Mouse (Mus musculus): ENCODE data around the gene Olfr124. TPM values are rescaled to one million over a fixed set of nuclear protein-coding genes. Genes with fewer than 3 reads are reported as not detected.

The Olfr124 gene
- total RNA-seq (2015) (not detected in 2 replicates), total RNA-seq (2017) (not detected in 2 replicates)

DNA sequence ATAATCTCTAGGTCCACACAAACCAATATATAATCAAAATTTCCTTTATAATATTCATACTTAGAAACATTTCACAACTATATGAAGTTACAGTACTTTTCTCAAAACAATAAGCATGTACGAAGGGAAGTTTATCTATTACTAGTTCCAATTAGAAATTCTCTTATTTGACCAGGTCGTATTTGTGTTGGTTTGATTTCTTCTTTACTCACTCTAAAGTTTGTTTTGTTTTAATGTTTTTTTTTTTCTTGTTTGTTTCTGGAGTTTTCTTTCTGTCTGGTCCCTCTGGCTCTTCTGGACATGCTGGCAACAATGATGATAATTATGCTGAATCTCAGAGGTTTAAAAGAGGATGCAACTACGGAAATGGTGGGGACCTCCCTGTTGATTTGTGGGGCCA is at the start of gene Olfr124:
Gene Olfr124, plus strand, starts transcription at position 301 of the 400 bp plus-strand sequence.
- ATAC-seq (replicated peaks; ENCODE audit: poor library complexity) = no peak

DNA sequence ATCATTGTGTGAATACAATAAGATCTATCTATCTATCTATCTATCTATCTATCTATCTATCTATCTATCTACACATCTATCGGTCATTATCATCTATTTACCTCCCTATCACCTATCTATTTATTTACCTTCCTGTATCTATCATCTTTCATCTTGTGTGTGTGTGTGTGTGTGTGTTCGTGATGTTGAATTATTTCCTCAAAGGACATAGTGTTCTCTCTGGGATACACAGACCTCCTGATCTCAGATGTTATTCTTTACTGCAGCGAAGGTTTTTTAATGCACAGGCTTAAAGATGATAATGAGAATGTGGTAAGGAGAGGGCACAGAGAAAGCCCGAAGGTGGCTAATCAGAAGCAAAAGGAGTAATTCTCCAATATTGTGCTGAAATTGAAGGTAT is 31.4 kb upstream of the Olfr124 start, which contains the start of gene Olfr122:
Gene Olfr122, plus strand, starts transcription at position 301 of the 400 bp plus-strand sequence.
- ATAC-seq (replicated peaks; ENCODE audit: poor library complexity) = no peak

DNA sequence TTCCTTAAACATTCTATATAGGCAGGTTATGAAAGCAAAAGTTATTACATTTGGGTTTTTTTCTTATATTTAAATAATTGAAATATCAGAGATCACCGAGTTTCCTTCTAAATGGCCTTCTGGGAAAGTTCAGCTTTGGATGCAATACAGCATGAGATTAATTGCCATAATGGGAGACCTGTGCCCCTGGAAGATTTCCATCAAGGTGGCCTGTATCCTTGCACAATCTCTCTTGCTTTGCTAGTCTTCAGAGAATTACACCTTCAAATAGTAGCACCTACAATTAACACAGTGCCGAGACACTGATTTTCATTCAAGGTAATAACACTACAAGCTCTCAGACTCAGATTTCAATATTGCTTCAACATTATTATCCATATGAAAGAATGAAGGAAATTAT is 6.5 kb upstream of the Olfr124 start, which contains the start of gene Olfr123:
Gene Olfr123, plus strand, starts transcription at position 301 of the 400 bp plus-strand sequence.
- ATAC-seq (replicated peaks; ENCODE audit: poor library complexity) = no peak

DNA sequence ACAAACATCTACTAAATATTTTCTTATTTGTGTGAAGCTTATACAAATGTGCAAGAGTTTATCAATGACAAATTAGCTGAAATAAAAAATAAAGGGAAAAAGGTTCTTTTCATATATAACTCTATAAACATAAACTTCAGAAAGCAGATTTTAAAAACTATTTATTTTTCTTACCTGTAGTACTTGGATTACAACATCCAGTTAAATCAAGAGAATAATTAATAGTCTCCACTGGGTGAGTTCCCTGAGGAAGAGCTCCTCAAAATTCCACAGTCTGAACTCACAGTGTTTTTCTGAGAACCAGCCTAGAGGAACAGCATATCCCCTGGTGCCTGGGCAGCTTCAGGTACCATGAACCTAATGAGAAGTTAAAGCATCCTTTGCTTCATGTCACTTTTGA is 33.0 kb downstream of the Olfr124 start, which contains the start of gene Olfr125:
Gene Olfr125, plus strand, starts transcription at position 301 of the 400 bp plus-strand sequence.
- no peak for ATAC-seq (replicated peaks; ENCODE audit: poor library complexity)

DNA sequence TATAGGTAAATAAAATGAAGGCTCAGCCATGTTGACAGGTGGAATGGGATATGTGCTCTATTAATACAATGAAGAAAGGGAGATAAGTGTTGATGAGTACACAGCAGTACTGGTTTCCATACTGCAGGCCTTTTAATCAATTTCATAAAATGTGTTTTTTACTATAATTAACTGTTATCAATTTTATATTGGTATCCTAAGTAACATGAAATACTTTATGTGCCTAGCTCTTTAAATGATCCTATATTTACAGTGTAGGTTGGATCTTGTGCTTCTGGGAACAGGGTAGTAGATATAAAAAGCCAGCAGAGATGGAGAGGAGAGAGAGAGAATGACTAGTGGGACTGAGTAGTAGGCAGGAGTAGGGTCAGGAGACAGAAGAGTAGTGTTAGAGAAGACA is 47.5 kb downstream of the Olfr124 start, which contains the start of gene Olfr126:
Gene Olfr126, plus strand, starts transcription at position 301 of the 400 bp plus-strand sequence.
- ATAC-seq (replicated peaks; ENCODE audit: poor library complexity) = no peak

Other genes starting within 250 kb of the Olfr124 start
- gene Olfr112, start 230.4 kb upstream of the Olfr124 start, total RNA-seq (2015) = not detected in 2 replicates
- gene Olfr112, start 230.4 kb upstream of the Olfr124 start, total RNA-seq (2017) = not detected in 2 replicates
- not detected in 2 replicates for gene Olfr113, start 222.2 kb upstream of the Olfr124 start, total RNA-seq (2015)
- gene Olfr113, start 222.2 kb upstream of the Olfr124 start, total RNA-seq (2017) = not detected in 2 replicates
- gene Olfr114, start 207.1 kb upstream of the Olfr124 start, total RNA-seq (2015) = not detected in 2 replicates
- gene Olfr114, start 207.1 kb upstream of the Olfr124 start, total RNA-seq (2017) = not detected in 2 replicates
- gene Olfr115, start 172.8 kb upstream of the Olfr124 start, total RNA-seq (2015) = not detected in 2 replicates
- gene Olfr115, start 172.8 kb upstream of the Olfr124 start, total RNA-seq (2017) = not detected in 2 replicates
- gene Olfr116, start 172.7 kb upstream of the Olfr124 start, total RNA-seq (2015) = not detected in 2 replicates
- gene Olfr116, start 172.7 kb upstream of the Olfr124 start, total RNA-seq (2017) = not detected in 2 replicates
- not detected in 2 replicates for gene Olfr117, start 136.1 kb upstream of the Olfr124 start, total RNA-seq (2015)
- not detected in 2 replicates for gene Olfr117, start 136.1 kb upstream of the Olfr124 start, total RNA-seq (2017)
- gene Olfr118, start 132.9 kb upstream of the Olfr124 start, total RNA-seq (2015) = not detected in 2 replicates
- gene Olfr118, start 132.9 kb upstream of the Olfr124 start, total RNA-seq (2017) = not detected in 2 replicates
- gene Olfr119, start 103.3 kb upstream of the Olfr124 start, total RNA-seq (2015) = not detected in 2 replicates
- not detected in 2 replicates for gene Olfr119, start 103.3 kb upstream of the Olfr124 start, total RNA-seq (2017)
- gene Olfr120, start 78.1 kb upstream of the Olfr124 start, total RNA-seq (2015) = not detected in 2 replicates
- not detected in 2 replicates for gene Olfr120, start 78.1 kb upstream of the Olfr124 start, total RNA-seq (2017)
- not detected in 2 replicates for gene Olfr121, start 51.0 kb upstream of the Olfr124 start, total RNA-seq (2015)
- not detected in 2 replicates for gene Olfr121, start 51.0 kb upstream of the Olfr124 start, total RNA-seq (2017)
- not detected in 2 replicates for gene Olfr122, start 31.3 kb upstream of the Olfr124 start, total RNA-seq (2015)
- gene Olfr122, start 31.3 kb upstream of the Olfr124 start, total RNA-seq (2017) = not detected in 2 replicates
- not detected in 2 replicates for gene Olfr123, start 6.4 kb upstream of the Olfr124 start, total RNA-seq (2015)
- not detected in 2 replicates for gene Olfr123, start 6.4 kb upstream of the Olfr124 start, total RNA-seq (2017)
- not detected in 2 replicates for gene Olfr125, start 33.1 kb downstream of the Olfr124 start, total RNA-seq (2015)
- gene Olfr125, start 33.1 kb downstream of the Olfr124 start, total RNA-seq (2017) = not detected in 2 replicates
- gene Olfr126, start 47.6 kb downstream of the Olfr124 start, total RNA-seq (2015) = not detected in 2 replicates
- gene Olfr126, start 47.6 kb downstream of the Olfr124 start, total RNA-seq (2017) = not detected in 2 replicates
- gene Olfr127, start 100.5 kb downstream of the Olfr124 start, total RNA-seq (2015) = not detected in 2 replicates
- gene Olfr127, start 100.5 kb downstream of the Olfr124 start, total RNA-seq (2017) = not detected in 2 replicates
- gene Olfr128, start 120.7 kb downstream of the Olfr124 start, total RNA-seq (2015) = not detected in 2 replicates
- not detected in 2 replicates for gene Olfr128, start 120.7 kb downstream of the Olfr124 start, total RNA-seq (2017)
- not detected in 2 replicates for gene Olfr761, start 153.2 kb downstream of the Olfr124 start, total RNA-seq (2015)
- gene Olfr761, start 153.2 kb downstream of the Olfr124 start, total RNA-seq (2017) = not detected in 2 replicates

Data from megakaryocyte progenitor cell, adult 5-6 weeks (primary cell).